Mouse (Mus musculus) left cerebral cortex, adult 18-20 months (tissue): ENCODE data around the gene Btrc. TPM values are rescaled to one million over a fixed set of nuclear protein-coding genes. Genes with fewer than 3 reads are reported as not detected.
A peak's percentile ranks its signal among the peaks of the same experiment; 100 is the strongest.

Experiments
- DNase-seq, 2 experiments: peaks; one replicate each; pipeline ENCODE4 v3.0.0; 2021 to 2022; ENCODE audit warnings: low spot score in 2 of 2, mixed read lengths in 1 of 2
- total RNA-seq, 2 experiments: library from RNA; stranded (reverse); gene quantifications; 2 replicates each; pipeline ENCODE4 v1.2.3; 2021

Btrc gene
- total RNA-seq, 2 experiments from 2014 or later, result 108 to 117 TPM

- DNase-seq, result peak; percentile 31 to 59
Observed at GRCm38 (mm10) chr19:45472691-45473520, 109.4 kb downstream of the Btrc start.

- no peak for DNase-seq
Observed at GRCm38 (mm10) chr19:45474686-45475085, 111.2 kb downstream of the Btrc start.

GRCm38 (mm10) chr19:45475928-45476553 is 112.5 kb downstream of the Btrc start:
- DNase-seq, result no peak

- no peak for DNase-seq
Observed at GRCm38 (mm10) chr19:45479548-45479947, 116.0 kb downstream of the Btrc start.

GRCm38 (mm10) chr19:45480490-45480889 is 117.0 kb downstream of the Btrc start:
- no peak for DNase-seq

GRCm38 (mm10) chr19:45480951-45481350 is 117.4 kb downstream of the Btrc start:
- DNase-seq, result no peak

GRCm38 (mm10) chr19:45483470-45483869 is 119.9 kb downstream of the Btrc start:
- DNase-seq, result no peak

- DNase-seq, result no peak
Observed at GRCm38 (mm10) chr19:45486206-45486991, 122.9 kb downstream of the Btrc start.

- no peak for DNase-seq
Observed at GRCm38 (mm10) chr19:45486992-45487387, 123.5 kb downstream of the Btrc start.

- no peak for DNase-seq
Observed at GRCm38 (mm10) chr19:45489961-45490360, 126.4 kb downstream of the Btrc start.

GRCm38 (mm10) chr19:45491246-45491645 is 127.7 kb downstream of the Btrc start:
- no peak for DNase-seq

GRCm38 (mm10) chr19:45494121-45494775 is 130.7 kb downstream of the Btrc start:
- DNase-seq, result no peak

GRCm38 (mm10) chr19:45505446-45505845 is 141.9 kb downstream of the Btrc start:
- DNase-seq, result no peak

- DNase-seq, result peak; percentile 14 to 25
Observed at GRCm38 (mm10) chr19:45507531-45507930, 144.0 kb downstream of the Btrc start.

GRCm38 (mm10) chr19:45510680-45511079 is 147.1 kb downstream of the Btrc start:
- no peak for DNase-seq

- DNase-seq, result no peak
Observed at GRCm38 (mm10) chr19:45511406-45511805, 147.9 kb downstream of the Btrc start.

GRCm38 (mm10) chr19:45515341-45515740 is 151.8 kb downstream of the Btrc start:
- DNase-seq, result no peak

- no peak for DNase-seq
Observed at GRCm38 (mm10) chr19:45516264-45516663, 152.7 kb downstream of the Btrc start.

- DNase-seq, result no peak
Observed at GRCm38 (mm10) chr19:45527382-45527781, 163.8 kb downstream of the Btrc start.

- DNase-seq, result no peak
Observed at GRCm38 (mm10) chr19:45527931-45528534, 164.5 kb downstream of the Btrc start.

- no peak for DNase-seq
Observed at GRCm38 (mm10) chr19:45529294-45529693, 165.8 kb downstream of the Btrc start.
